Mouse (Mus musculus): ENCODE results near the gene Cdh13. TPM values are rescaled to one million over a fixed set of nuclear protein-coding genes. Genes with fewer than 3 reads are reported as not detected.

Cdh13 gene
- polyA plus RNA-seq, 1 experiment, result 56.6 TPM

DNA sequence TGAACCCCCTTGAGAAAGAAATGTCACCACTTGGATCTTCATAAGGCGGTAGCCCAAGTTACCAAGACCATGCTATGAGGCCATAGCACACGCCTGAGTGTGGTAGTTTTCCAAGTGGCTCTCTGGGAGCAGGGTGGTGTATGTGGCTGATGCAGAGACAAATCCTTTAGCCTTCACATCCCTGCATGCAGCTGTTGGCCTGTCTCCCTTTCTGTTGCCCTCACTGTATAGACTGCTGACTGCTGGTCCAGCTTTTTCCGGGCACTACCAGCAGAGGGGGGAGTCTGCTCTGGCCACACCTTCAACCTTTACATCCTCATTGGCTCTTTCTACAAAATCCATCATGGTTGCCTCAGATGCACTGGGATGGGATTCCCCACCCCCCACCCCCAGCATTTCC is 844.7 kb downstream of the Cdh13 start:
- Histone ChIP-seq H3K4me2 (ENCODE audit: low read depth) (no peak overlapping the region), H3K79me2 (ENCODE audit: control insufficient read depth, insufficient read depth) (no peaks in the 10 kb centered on the region), H3K4me3 (no peak overlapping the region), H3K27me3 (ENCODE audit: control insufficient read depth, insufficient read depth, insufficient read length) (no peaks in the 10 kb centered on the region), H3ac (ENCODE audit: control insufficient read depth, insufficient read length) (no peak overlapping the region), H3K36me3 (ENCODE audit: control insufficient read depth, insufficient read depth) (no peaks in the 10 kb centered on the region)
- TF ChIP-seq TCF3 (IDR thresholded peaks at IDR 0.05; ENCODE audit: insufficient read length, low read depth) (no peak), POLR2AphosphoS2 (IDR thresholded peaks at IDR 0.05; ENCODE audit: insufficient read length, low read depth) (no peak), MAX (IDR thresholded peaks at IDR 0.05; ENCODE audit: low read depth) (no peak), USF1 (IDR thresholded peaks at IDR 0.05; ENCODE audit: low read depth) (no peak), E2F4 (IDR thresholded peaks at IDR 0.05; ENCODE audit: insufficient read depth) (no peak), CEBPB (IDR thresholded peaks at IDR 0.05; ENCODE audit: insufficient read depth, poor library complexity, severe bottlenecking) (no peak), MYOG (IDR thresholded peaks at IDR 0.05; ENCODE audit: control insufficient read depth in 1 of 3, insufficient read depth in 1 of 3, insufficient read length in 2 of 3, low read depth in 2 of 3) (no peak), POLR2A (IDR thresholded peaks at IDR 0.05; ENCODE audit: insufficient read length, low read depth) (no peak), REST (IDR thresholded peaks at IDR 0.05; ENCODE audit: insufficient read depth, insufficient read length) (no peak), MYOD1 (IDR thresholded peaks at IDR 0.05; ENCODE audit: control insufficient read depth in 1 of 3, insufficient read length in 2 of 3, low read depth in 2 of 3) (no peak), SRF (IDR thresholded peaks at IDR 0.05; ENCODE audit: control insufficient read depth, insufficient read length, low read depth) (no peak), TCF12 (IDR thresholded peaks at IDR 0.05; ENCODE audit: insufficient read depth, poor library complexity, severe bottlenecking) (no peak)

DNA sequence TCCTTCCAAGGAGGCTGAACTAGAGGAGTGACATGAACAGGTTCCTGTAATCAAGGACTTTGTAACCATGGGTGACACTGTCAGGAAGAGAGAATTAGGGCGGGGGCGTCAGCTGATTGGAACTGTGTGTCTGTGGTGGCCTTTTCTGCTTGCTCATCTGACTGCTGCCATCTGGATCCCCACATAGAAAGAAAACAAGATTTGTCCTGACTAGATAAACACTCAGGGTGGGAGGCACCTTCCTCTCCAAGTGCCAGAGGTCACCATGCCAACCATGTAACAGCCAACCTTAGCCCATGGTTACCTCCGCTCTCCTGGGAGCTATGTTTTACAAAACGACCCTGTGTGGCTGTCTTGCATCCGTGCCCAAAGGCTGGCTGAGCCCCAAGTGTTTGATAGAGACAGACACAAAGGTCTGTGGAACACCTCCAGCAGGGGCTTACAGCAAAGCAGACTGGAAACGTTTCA is 873.0 kb downstream of the Cdh13 start:
- no peaks in the 10 kb centered on the region for H3K27me3 ChIP-seq (ENCODE audit: control insufficient read depth, insufficient read depth, insufficient read length)
- no peak overlapping the region for H3K4me3 ChIP-seq
- peak overlapping the region; percentile 18 for H3K4me2 ChIP-seq (ENCODE audit: low read depth)
- H3K79me2 ChIP-seq (ENCODE audit: control insufficient read depth, insufficient read depth), result no peaks in the 10 kb centered on the region
- TF ChIP-seq POLR2A (IDR thresholded peaks at IDR 0.05; ENCODE audit: insufficient read length, low read depth) (no peak), USF1 (IDR thresholded peaks at IDR 0.05; ENCODE audit: low read depth) (no peak), TCF3 (IDR thresholded peaks at IDR 0.05; ENCODE audit: insufficient read length, low read depth) (no peak), MYOD1 (IDR thresholded peaks at IDR 0.05; ENCODE audit: control insufficient read depth in 1 of 3, insufficient read length in 2 of 3, low read depth in 2 of 3) (peak in 2 of 3 experiments; percentile 42 to 57), TCF12 (IDR thresholded peaks at IDR 0.05; ENCODE audit: insufficient read depth, poor library complexity, severe bottlenecking) (no peak), CEBPB (IDR thresholded peaks at IDR 0.05; ENCODE audit: insufficient read depth, poor library complexity, severe bottlenecking) (no peak), MAX (IDR thresholded peaks at IDR 0.05; ENCODE audit: low read depth) (no peak)
- no peak overlapping the region for H3ac ChIP-seq (ENCODE audit: control insufficient read depth, insufficient read length)
- H3K36me3 ChIP-seq (ENCODE audit: control insufficient read depth, insufficient read depth), result no peaks in the 10 kb centered on the region

DNA sequence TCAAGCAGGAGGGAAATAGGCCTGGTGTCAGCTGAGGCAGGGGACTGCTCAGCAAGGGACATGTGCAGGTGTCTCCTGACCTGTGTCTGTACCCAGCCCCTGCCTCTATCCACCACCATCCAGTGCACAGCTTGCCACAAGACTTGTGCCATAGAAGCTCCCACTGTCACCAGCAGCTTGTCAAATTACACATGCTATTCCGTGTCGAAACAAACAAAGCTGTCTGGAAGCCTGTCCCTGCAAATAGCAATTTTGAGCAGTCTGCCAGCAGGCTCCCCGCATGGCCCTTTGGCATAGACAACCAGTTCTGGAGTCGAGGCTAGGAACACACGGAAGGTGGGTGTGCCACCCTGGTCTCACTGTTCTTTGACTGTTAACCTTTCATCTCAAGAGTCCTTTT is 875.1 kb downstream of the Cdh13 start:
- H3K36me3 ChIP-seq (ENCODE audit: control insufficient read depth, insufficient read depth), result no peaks in the 10 kb centered on the region
- H3K79me2 ChIP-seq (ENCODE audit: control insufficient read depth, insufficient read depth), result no peaks in the 10 kb centered on the region
- H3ac ChIP-seq (ENCODE audit: control insufficient read depth, insufficient read length), result no peak overlapping the region
- no peak overlapping the region for H3K4me3 ChIP-seq
- H3K4me2 ChIP-seq (ENCODE audit: low read depth), result no peak overlapping the region
- TF ChIP-seq MYOD1 (IDR thresholded peaks at IDR 0.05; ENCODE audit: control insufficient read depth in 1 of 3, insufficient read length in 2 of 3, low read depth in 2 of 3) (no peak), CEBPB (IDR thresholded peaks at IDR 0.05; ENCODE audit: insufficient read depth, poor library complexity, severe bottlenecking) (no peak), SRF (IDR thresholded peaks at IDR 0.05; ENCODE audit: control insufficient read depth, insufficient read length, low read depth) (no peak), POLR2AphosphoS2 (IDR thresholded peaks at IDR 0.05; ENCODE audit: insufficient read length, low read depth) (no peak)
- no peaks in the 10 kb centered on the region for H3K27me3 ChIP-seq (ENCODE audit: control insufficient read depth, insufficient read depth, insufficient read length)

DNA sequence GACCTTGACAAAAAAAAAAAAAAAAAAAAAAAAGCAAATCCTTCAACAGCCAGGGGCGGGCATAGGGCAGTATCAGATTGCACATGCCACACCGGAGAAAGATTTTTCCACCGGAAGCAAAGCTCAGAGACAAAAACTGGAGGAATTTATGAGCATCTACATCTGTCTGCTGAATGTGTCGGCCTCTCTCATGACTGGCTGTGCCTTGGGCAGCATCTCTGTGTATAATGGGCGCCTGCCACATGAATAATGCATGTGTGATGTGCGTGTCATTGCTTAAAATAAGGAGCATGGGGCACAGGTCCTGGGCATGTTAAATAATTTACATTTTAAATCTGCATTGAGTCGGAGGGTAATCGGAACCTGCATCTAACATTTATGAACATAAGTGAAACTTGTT is 876.3 kb downstream of the Cdh13 start:
- no peak overlapping the region for H3K4me2 ChIP-seq (ENCODE audit: low read depth)
- H3K36me3 ChIP-seq (ENCODE audit: control insufficient read depth, insufficient read depth), result no peaks in the 10 kb centered on the region
- TF ChIP-seq POLR2AphosphoS2 (IDR thresholded peaks at IDR 0.05; ENCODE audit: insufficient read length, low read depth) (no peak), MYOG (IDR thresholded peaks at IDR 0.05; ENCODE audit: control insufficient read depth in 1 of 3, insufficient read depth in 1 of 3, insufficient read length in 2 of 3, low read depth in 2 of 3) (no peak), CEBPB (IDR thresholded peaks at IDR 0.05; ENCODE audit: insufficient read depth, poor library complexity, severe bottlenecking) (no peak)
- no peak overlapping the region for H3ac ChIP-seq (ENCODE audit: control insufficient read depth, insufficient read length)
- H3K27me3 ChIP-seq (ENCODE audit: control insufficient read depth, insufficient read depth, insufficient read length), result no peaks in the 10 kb centered on the region
- H3K79me2 ChIP-seq (ENCODE audit: control insufficient read depth, insufficient read depth), result no peaks in the 10 kb centered on the region
- H3K4me3 ChIP-seq, result no peak overlapping the region

- Histone ChIP-seq H3K79me2 (ENCODE audit: control insufficient read depth, insufficient read depth) (no peaks in the 10 kb centered on the region), H3K36me3 (ENCODE audit: control insufficient read depth, insufficient read depth) (no peaks in the 10 kb centered on the region), H3K4me2 (ENCODE audit: low read depth) (no peak overlapping the region), H3ac (ENCODE audit: control insufficient read depth, insufficient read length) (no peak overlapping the region), H3K4me3 (no peak overlapping the region), H3K27me3 (ENCODE audit: control insufficient read depth, insufficient read depth, insufficient read length) (no peaks in the 10 kb centered on the region)
- TF ChIP-seq REST (IDR thresholded peaks at IDR 0.05; ENCODE audit: insufficient read depth, insufficient read length) (peak; percentile 72), MAX (IDR thresholded peaks at IDR 0.05; ENCODE audit: low read depth) (no peak)
These were observed 880.5 kb downstream of the Cdh13 start for GRCm38 (mm10) chr8:119164076-119164475.

Measured in myocyte (in vitro differentiated cells).